Mouse (Mus musculus) limb, embryonic 12.5 days (tissue): ENCODE measurements around the gene Hist1h2bn. TPM values are rescaled to one million over a fixed set of nuclear protein-coding genes. Genes with fewer than 3 reads are reported as not detected.

Experiments used
- microRNA-seq: library from miRNA; unstranded; fragments of <30 nt; microRNA quantifications from one replicate; pipeline ENCODE4, GENCODE M21; 2017
- polyA plus RNA-seq: library from polyadenylated mRNA; unstranded; fragments of >200 nt; fragmentation: Nextera tagmentation; extraction: Ambion mirVana; gene quantifications from 2 replicates; pipeline ENCODE4 v1.2.1, GENCODE M21; 2016

Gene Hist1h2bn
- polyA plus RNA-seq, 1 experiment from 2014 or later: 9.8 TPM

Small RNA genes lying within 50 kb of the gene (microRNA-seq; reads per million reads assigned to microRNA genes)
- gene Gm44346 (not detected), gene Gm44357 (not detected), gene Gm44367 (not detected), gene Gm44454 (not detected)

Other genes starting within 250 kb of the Hist1h2bn start
- 8.4 and 8.7 TPM in 2 replicates for gene Zkscan8, start 223.0 kb upstream of the Hist1h2bn start, polyA plus RNA-seq
- gene Olfr1366, start 211.3 kb upstream of the Hist1h2bn start, polyA plus RNA-seq: 0.12 and 0.18 TPM in 2 replicates
- 0.05 TPM in 1 of 2 replicates, not detected in the other for gene Olfr1535, start 194.2 kb upstream of the Hist1h2bn start, polyA plus RNA-seq
- not detected in 2 replicates for gene Olfr1364, start 172.4 kb upstream of the Hist1h2bn start, polyA plus RNA-seq
- gene Olfr1362, start 140.1 kb upstream of the Hist1h2bn start, polyA plus RNA-seq: not detected in 2 replicates
- not detected in 2 replicates for gene Olfr11, start 111.6 kb upstream of the Hist1h2bn start, polyA plus RNA-seq
- gene Olfr1361, start 90.7 kb upstream of the Hist1h2bn start, polyA plus RNA-seq: not detected in 2 replicates
- gene Olfr1360, start 76.7 kb upstream of the Hist1h2bn start, polyA plus RNA-seq: not detected in 2 replicates
- not detected in 2 replicates for gene Olfr1359, start 56.0 kb upstream of the Hist1h2bn start, polyA plus RNA-seq
- gene Hist1h2bl, start 38.0 kb upstream of the Hist1h2bn start, polyA plus RNA-seq: 4.6 and 6.2 TPM in 2 replicates
- 55.1 and 62.4 TPM in 2 replicates for gene Hist1h2ai, start 37.7 kb upstream of the Hist1h2bn start, polyA plus RNA-seq
- gene Hist1h3h, start 36.5 kb upstream of the Hist1h2bn start, polyA plus RNA-seq: 16.0 and 36.8 TPM in 2 replicates
- gene Hist1h2bm, start 32.1 kb upstream of the Hist1h2bn start, polyA plus RNA-seq: 8.4 and 8.9 TPM in 2 replicates
- gene Hist1h4j, start 19.1 kb upstream of the Hist1h2bn start, polyA plus RNA-seq: 0.88 and 0.99 TPM in 2 replicates
- 5.4 and 11.3 TPM in 2 replicates for gene Hist1h4k, start 3.6 kb upstream of the Hist1h2bn start, polyA plus RNA-seq
- 51.3 and 71.5 TPM in 2 replicates for gene Hist1h2ak, start 296 bp upstream of the Hist1h2bn start, polyA plus RNA-seq
- 40.4 and 49.4 TPM in 2 replicates for gene Hist1h1b, start 26.5 kb downstream of the Hist1h2bn start, polyA plus RNA-seq
- gene Hist1h3i, start 29.2 kb downstream of the Hist1h2bn start, polyA plus RNA-seq: 163 and 202 TPM in 2 replicates
- gene Hist1h2an, start 33.1 kb downstream of the Hist1h2bn start, polyA plus RNA-seq: 16.8 and 19.0 TPM in 2 replicates
- gene Hist1h2bp, start 33.3 kb downstream of the Hist1h2bn start, polyA plus RNA-seq: 1.5 and 3.9 TPM in 2 replicates
- 36.6 and 45.0 TPM in 2 replicates for gene Hist1h2bq, start 56.1 kb downstream of the Hist1h2bn start, polyA plus RNA-seq
- not detected in 2 replicates for gene Hist1h2ao, start 56.3 kb downstream of the Hist1h2bn start, polyA plus RNA-seq
- gene Hist1h4m, start 57.6 kb downstream of the Hist1h2bn start, polyA plus RNA-seq: not detected in 2 replicates
- gene Hist1h4n, start 78.1 kb downstream of the Hist1h2bn start, polyA plus RNA-seq: 21.2 and 21.3 TPM in 2 replicates
- 6,267 and 7,120 TPM in 2 replicates for gene Hist1h2ap, start 79.4 kb downstream of the Hist1h2bn start, polyA plus RNA-seq
- gene Hist1h2br, start 79.6 kb downstream of the Hist1h2bn start, polyA plus RNA-seq: 38.6 and 46.0 TPM in 2 replicates
- 23.2 and 25.2 TPM in 2 replicates for gene Zfp184, start 191.0 kb downstream of the Hist1h2bn start, polyA plus RNA-seq
- 0.30 and 0.32 TPM in 2 replicates for gene Pom121l2, start 227.1 kb downstream of the Hist1h2bn start, polyA plus RNA-seq